Mouse (Mus musculus) bone marrow macrophage, adult 2 months (primary cell): Measurements from ENCODE around the gene Serpina5.

Source experiments
- CTCF ChIP-seq: IDR thresholded peaks from 2 replicates; pipeline ENCODE4 v1.5.1; 2012; ENCODE audit warnings: low read depth, mild to moderate bottlenecking, low read length, moderate library complexity
- POLR2A ChIP-seq: IDR thresholded peaks from 2 replicates; pipeline ENCODE4 v1.6.1; 2012; ENCODE audit warnings: mild to moderate bottlenecking, low read depth, low read length, borderline replicate concordance

- no peak for TF ChIP-seq POLR2A
- no peak for TF ChIP-seq CTCF
Measured at GRCm38 (mm10) chr12:104153041-104153645, 52.2 kb downstream of the Serpina5 start.
